Mouse (Mus musculus): ENCODE measurements around the gene Tmem253.
"Not testable (repeated sequence)": the region's sequence is repeated elsewhere in the genome, so short reads cannot be mapped to it uniquely, and the experiment has no call there.

The Tmem253 gene

DNA sequence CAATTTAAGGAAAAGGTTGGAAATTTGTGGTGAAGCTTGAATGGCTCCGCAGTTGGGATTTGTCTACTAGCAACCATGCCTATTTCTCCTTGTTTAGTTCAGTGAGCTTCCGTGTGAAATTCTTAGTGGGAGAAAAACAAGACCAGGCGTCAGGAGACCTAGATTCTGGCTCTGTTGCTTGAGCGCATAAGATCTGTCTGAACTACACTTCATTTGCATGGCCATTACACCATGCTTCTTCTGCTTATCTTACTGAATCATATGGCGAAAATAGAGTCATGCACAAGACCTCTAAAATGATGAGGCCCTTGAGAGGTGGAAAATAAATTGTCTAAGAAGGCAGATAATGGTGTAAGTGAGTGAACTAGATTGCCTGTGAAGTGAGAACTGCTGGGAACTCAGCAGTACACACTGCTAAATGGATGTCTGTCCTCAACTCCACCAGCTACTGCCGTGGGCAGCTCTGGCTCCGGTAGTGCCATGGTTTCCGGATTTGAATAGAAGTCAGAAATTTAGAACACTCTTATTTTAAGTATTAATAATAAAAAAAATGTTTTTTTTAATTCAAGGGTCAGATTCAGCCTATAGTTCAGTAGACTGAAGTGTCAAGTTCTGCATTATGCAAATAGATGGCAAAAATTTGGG is 6.2 kb downstream of the Tmem253 start:
- no peak for DNase-seq (ENCODE audit: low read depth, low spot score)

DNA sequence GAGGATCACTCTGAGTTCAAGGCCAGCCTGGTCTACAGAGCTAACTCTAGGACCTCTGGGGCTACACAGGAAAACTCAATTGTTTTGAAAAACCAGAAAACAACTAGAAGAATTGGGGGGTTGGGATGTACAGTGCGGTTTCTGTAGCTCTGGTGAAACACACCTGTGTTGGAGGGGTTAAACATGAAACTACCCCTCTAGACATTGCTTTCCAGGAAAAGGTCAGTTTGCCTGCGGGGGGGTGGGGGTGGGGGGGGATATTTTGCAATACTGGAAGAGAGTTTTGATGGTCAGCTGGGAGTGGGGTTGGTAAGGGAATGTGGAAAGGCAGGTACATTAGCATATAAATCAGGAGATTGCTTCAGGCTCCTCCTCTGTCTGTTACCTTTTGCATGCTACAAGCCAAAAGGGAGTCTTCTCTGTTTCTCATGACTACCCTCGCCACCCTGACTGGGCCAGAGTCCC is 6.8 kb downstream of the Tmem253 start:
- DNase-seq (ENCODE audit: low read depth, low spot score): no peak

DNA sequence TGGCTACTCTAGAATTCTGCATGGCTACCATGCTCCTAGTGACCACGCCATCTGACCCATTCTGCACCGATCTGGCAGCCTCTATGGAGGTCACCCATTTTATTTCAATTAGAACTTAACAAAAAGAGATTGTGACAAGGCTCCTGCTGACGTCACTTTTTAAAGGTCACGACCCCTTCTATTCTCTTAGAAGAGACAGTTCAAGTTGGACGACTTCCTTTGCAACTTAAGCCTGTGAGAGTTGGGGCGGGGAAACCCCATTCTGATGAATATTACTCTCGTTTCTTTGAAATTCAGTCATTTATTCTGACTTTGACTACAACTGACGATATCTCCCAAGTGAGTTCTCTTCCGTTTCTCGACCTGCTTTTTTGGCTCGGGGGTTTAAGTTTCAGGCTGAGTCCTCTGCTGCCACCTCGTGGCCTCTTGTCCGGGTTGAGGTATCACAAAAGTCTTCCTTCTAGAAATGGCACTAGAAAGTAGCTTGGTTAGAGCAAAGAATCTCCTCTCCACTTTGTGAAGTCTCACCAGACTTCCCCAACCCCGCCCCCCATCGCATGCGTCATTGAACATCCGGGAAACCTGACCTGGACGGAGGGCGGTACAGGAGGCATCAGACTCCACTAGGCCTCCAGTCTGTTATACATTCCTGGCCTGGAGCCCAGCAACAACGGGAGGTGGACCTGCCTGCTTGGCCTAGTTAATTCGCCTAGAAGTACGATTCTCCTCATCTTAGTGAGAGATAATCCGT is 7.4 kb downstream of the Tmem253 start:
- DNase-seq (ENCODE audit: low read depth, low spot score): peak; percentile 95

DNA sequence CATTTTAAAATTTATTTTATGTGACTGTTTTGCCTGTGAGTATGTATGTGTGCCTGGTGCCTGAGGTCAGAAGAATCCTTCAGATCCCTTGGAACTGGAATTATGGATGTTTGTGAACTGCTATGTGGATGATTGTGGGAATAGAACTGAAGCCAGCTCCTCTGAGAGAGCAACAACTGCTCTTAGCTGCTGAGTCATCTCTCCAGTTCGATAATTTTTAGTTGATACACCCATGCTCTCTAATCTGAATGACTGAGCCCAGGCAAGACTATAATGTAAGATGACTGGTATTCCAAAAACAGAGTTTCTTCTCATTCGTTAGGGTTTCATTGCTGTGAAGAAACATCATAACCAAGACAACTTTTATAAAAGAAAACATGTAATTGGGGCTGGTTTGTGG is 8.7 kb downstream of the Tmem253 start:
- no peak for DNase-seq (ENCODE audit: low read depth, low spot score)

DNA sequence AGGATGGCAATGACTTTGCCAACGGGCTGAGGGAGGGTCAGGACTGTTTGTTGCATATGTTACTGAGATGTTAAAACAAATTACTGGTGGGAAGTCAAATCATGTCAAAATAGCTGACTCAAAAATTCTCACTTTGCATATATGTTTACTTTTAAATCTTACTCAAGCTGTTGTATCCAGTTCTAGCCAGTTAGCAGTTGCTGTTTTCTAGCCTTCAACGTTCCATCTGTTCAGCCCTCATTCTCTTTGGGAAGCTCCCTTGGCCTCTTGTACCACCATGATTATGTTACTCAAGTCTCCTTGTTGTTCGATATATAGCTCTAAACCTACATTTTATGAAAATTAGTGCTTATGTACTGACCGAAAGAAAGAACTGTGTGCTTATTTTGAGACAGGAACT is 10.9 kb downstream of the Tmem253 start:
- DNase-seq (ENCODE audit: low read depth, low spot score): no peak

DNA sequence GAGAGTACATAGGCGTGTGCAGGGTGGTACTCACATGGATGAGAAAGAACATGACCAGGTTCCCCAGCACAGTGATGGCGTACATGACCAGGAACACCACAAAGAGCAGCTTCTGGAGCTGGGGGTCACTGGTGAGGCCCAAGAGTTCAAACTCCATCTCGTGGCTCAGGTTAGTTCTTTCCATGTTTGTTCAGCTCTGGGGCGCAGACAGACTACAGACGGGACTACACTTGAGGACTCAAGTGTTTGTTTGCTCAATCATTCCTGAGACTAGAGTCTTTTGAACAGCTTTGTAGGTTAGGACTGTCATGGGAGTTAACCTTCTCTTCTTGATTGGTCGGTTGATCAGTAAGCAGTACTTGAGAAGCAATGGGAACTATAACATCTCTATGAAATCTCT is 20.5 kb downstream of the Tmem253 start:
- DNase-seq (ENCODE audit: low read depth, low spot score): no peak

DNA sequence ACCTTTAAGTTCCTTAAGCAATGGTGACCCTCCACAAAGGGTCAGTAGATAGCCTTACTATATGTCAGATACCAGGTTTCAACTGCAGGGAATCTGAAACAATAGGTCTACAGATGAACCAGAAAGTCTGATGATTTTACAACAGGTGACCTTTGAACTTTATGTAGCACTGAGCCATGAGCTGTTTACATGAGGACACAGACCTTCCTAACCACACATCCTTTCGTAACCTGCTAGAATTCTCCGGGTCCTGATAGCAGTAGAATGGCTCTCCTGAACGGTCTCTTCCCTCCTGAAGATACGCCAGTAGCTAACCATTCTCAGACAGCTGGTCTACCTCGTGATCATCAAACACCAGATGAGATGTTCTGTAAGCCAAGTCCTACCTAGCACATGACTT is 23.9 kb downstream of the Tmem253 start:
- no peak for DNase-seq (ENCODE audit: low read depth, low spot score)

DNA sequence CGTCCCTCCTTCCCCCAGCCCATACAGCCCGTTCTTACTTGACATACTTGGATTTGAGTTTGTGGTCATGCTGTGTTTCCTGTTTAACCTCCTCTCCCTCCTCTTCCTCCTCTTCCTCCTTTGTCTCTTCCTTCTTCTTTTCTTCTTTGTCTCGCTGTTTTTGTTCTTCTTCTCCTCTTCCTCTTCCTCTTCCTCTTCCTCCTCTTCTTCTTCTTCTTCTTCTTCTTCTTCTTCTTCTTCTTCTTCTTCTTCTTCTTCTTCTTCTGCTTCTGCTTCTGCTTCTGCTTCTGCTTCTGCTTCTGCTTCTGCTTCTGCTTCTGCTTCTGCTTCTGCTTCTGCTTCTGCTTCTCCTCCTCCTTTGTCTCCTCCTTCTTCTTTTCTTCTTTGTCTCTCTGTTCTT is 26.9 kb downstream of the Tmem253 start, which contains the start of gene Olfr221:
Olfr221 (minus strand) TSS at position 101 of the 400 bp plus-strand sequence.
- DNase-seq (ENCODE audit: low read depth, low spot score): not testable (repeated sequence)

DNA sequence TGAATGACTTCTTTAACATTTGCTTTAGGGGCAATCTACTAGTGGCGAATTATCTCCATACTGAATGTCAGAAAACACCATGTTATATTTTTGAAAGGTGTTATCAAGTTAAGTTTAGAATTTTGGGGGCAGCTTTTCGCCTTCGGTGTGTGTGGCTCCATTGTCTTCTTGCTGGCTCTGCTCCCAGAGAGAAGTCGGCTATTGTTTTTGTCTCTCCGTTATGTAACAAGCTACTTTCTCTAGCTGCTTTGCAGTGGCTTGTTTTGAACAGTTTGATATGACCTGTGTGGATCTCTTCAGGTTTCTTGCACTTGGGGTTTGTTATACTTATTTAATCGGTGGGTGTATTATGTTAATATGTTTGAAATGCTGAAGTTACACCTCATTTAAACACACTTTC is 28.0 kb downstream of the Tmem253 start:
- no peak for DNase-seq (ENCODE audit: low read depth, low spot score)

DNA sequence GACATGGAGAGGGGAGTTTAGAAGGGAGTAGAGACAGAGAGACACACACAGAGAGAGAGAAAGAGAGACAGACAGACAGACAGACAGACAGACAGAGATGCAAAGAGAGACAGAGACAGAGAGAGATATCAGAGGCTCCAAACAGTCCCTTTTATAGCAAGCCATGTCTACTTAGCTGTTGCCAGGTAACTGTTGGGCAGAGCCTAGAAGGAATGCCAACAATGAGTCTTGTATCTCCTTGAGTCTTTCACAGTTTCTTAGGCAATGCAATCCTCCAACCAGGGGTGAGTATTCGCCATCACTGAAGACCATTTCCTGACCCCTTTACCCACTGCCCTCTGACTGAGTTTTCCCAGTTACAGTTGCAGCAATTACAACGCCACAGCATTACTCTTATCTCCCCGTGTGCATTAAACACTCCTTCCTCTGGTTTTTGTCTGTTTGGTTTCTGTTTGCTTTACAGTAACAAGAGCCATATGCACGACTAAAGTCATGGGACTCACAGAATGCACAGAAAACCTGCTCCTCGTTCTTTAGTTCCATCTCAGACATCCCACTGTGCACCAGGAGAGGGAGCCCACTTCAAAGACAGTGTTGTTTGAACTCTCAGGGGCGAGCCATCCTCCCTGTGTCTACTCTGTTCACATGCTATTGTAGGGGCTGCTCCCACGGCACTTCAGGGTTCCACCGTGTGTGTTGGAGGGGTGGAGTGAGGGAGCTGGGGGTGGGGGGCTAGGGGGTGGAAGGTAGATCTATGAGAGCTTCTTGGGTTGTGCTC is 29.6 kb downstream of the Tmem253 start:
- peak; percentile 63 for DNase-seq (ENCODE audit: low read depth, low spot score)

DNA sequence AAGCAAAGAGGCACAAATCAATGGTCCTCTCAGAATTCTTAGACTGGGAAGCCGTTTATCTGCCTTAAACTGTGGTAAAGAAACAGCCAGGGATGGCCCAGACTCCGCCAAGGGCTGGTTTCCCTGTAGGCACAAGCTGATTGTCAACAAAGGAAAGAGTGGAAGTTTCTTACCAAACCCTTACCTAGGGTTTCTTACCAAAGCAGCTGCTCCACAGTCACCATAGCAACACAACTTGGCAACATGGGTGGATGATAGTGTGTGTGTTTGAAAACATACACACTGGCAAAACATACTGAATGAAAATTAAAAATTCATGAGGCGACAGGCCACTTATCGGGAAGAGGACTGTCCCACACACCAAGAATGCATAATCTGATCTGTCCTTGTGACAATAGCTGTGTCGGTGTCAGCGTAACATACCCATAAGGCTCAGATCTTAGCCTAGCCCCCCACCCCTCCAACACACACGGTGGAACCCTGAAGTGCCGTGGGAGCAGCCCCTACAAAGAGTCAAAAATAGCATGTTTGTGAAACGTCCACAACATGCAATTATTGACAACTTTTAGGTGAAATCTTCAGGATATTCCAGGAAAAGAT is 30.6 kb downstream of the Tmem253 start:
- no peak for DNase-seq (ENCODE audit: low read depth, low spot score)

DNA sequence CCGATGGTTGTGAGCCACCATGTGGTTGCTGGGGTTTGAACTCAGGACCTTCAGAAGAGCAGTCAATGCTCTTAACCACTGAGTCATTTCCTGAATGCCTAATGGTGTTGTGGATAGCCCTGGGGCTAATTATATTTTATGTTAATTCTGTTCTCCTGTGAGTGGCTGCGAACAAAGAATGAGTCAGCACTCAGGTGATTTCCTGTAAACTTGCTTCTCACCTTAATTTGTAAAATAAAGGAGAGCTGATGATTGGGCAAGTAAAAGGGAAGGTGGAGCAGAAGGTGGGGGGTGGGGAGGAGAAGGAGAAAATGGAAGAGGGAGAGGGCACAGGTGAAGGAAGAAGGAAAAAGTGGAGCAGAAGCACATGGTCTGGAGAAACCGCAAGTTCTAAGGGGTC is 37.3 kb downstream of the Tmem253 start:
- not testable (repeated sequence) for DNase-seq (ENCODE audit: low read depth, low spot score)

DNA sequence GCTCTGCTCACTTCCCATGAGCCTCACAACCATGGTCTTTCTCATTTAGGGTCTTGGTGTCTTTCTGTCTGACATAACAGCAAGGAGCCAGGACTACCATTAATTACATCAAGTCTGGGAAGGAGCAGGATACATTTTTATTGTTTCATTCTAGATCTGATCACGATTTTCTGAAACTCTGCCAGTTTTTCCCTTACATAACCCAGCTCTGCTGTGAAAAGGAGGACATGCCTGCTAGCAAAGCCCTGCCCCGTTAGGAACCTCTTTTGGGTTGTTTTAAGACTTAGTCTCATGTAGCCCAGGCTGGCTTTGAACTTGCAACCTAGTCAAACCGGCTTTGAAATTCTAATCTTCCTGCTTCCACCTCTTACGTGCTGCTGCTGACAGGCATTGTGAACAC is 44.5 kb downstream of the Tmem253 start:
- no peak for DNase-seq (ENCODE audit: low read depth, low spot score)

DNA sequence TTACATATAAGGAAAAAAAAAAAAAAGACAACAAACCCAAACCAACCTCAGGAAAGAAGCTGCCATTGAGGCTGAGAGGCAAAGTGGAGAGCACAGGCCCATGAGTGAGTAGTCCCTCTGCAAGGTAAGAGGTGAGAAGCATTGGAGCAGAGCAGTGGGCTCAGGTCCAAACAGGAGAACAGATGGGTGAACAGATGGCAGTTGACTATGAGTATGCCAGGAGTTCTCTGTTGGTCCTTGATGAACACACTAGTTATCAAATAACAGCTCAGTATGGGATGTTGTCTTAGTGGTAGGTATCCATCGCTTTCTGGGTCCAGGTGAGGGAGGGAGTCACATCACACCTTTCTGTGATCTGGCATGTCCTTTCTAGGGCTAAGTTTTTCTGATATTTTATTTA is 45.3 kb downstream of the Tmem253 start:
- no peak for DNase-seq (ENCODE audit: low read depth, low spot score)

DNA sequence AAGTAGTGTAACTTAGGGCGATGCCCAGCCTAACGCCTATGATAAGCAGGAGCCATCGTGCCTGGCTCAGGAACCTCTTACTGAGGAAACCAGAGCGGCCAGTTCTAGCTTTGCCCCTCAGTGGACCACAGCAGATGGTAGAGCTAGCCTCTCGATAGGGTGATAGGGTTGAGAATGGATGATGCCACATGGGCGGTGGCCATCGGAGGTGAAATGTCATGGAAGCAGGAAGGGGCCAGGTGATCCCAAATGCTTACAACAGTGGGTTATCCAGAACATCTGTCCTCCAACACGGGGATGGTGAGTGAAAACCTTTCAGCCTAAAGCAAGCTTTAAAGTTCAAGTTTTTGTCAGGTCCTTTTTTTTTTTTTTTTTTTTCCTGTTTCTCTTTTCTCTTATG is 46.3 kb downstream of the Tmem253 start:
- DNase-seq (ENCODE audit: low read depth, low spot score): no peak

DNA sequence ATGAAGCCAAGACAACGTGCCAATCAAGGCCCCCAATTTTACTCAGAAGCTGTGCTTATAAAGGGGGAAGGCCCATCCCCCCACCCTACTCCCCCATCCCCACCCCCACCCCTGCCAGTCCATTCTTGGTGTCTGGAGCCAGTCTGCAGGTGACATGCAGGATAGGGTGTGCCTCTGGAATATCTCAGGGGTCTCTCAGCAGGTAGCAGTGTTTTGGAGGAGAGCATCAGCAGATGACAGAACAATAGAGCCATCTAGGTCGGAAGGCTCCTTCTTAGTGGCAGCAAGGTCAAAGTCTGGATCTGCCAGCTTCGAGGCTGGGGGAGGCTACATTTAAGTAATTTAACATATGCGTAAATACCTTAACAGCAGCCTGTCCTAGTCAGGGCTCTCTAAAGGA is 50.7 kb downstream of the Tmem253 start:
- no peak for DNase-seq (ENCODE audit: low read depth, low spot score)
